Mouse (Mus musculus) embryo, embryonic 11.5 days (tissue): ENCODE measurements around the gene Gja6.

Source experiments
- DNase-seq: peaks from one replicate; pipeline ENCODE4 v3.0.0-alpha.2; 2012; ENCODE audit warnings: low read depth, low spot score

Gene Gja6

GRCm38 (mm10) chrX:160906952-160907351 lies at the start of gene Gja6:
Gene Gja6, minus strand, starts transcription at chrX:160907052.
- DNase-seq = no peak

- DNase-seq = no peak
These were observed 42.7 kb upstream of the Gja6 start for GRCm38 (mm10) chrX:160949583-160949982.

- no peak for DNase-seq
These were observed 37.9 kb upstream of the Gja6 start for GRCm38 (mm10) chrX:160944722-160945121.

GRCm38 (mm10) chrX:160935541-160935940 lies 28.7 kb upstream of the Gja6 start:
- no peak for DNase-seq

GRCm38 (mm10) chrX:160930656-160931055 lies 23.8 kb upstream of the Gja6 start:
- DNase-seq = no peak

- DNase-seq = no peak
These were observed 22.0 kb upstream of the Gja6 start for GRCm38 (mm10) chrX:160928870-160929269.

GRCm38 (mm10) chrX:160919022-160919637 lies 12.3 kb upstream of the Gja6 start:
- no peak for DNase-seq

- DNase-seq = no peak
These were observed 375 bp downstream of the Gja6 start for GRCm38 (mm10) chrX:160906477-160906876.

DNA sequence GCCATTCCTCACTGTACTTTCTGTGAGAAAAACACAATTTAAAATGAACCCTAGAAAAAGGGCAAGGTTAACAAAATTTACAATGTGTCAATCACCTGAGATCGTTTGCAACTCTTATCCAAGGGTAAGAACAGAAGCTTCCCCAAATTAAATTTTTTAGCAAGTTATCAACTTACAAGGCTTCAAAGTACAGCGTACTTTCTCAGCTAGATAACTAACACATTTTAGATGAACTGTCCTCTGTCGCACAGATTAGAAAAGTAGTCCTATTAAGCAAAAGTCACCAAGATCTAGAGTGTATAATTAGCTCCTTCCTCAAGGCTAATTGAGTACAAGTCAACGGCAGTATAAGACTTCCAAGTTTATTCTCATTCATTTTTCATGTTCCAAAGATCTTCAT lies 939 bp downstream of the Gja6 start:
- no peak for DNase-seq

- no peak for DNase-seq
These were observed 1.7 kb downstream of the Gja6 start for GRCm38 (mm10) chrX:160905041-160905678.

DNA sequence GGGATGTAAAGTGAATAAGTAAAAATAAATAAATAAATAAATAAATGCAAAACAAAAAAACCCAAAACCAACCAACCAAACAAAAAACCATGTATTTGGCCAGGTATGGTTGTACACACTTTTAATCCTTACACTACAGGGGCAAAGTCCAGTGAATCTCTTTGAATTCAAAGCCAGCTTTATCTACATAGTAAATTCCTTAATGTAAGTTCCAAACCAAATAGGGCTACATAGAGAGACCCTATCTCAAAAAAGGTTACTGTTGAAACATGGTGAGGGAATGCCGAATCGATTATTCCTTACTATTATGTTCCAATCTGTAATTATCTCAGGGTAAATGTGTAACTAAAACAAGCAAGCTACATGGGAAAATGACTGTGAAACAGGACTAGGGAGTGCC lies 5.7 kb downstream of the Gja6 start:
- no peak for DNase-seq

DNA sequence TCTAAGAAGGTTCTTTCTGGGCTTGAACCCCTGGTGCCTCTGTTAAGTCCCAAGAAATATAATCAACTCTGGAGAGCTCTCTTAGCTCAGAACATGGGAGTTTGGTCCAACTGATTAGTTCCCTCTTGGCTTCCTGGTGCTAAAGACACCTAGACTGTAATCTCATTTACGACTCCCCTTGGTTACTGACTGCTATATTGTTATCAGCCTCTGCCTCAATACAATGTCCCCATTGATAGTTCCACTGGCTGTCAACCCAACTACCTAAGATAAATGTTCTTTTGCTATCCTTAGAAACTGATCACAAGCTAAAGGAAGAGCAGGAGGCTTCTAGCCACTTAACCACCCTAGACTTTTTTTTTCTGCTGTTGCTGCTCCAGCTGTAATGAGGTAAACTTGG lies 14.8 kb downstream of the Gja6 start:
- DNase-seq = no peak

GRCm38 (mm10) chrX:160886301-160886700 lies 20.6 kb downstream of the Gja6 start:
- no peak for DNase-seq

GRCm38 (mm10) chrX:160866576-160866975 lies 40.3 kb downstream of the Gja6 start:
- DNase-seq = no peak

DNA sequence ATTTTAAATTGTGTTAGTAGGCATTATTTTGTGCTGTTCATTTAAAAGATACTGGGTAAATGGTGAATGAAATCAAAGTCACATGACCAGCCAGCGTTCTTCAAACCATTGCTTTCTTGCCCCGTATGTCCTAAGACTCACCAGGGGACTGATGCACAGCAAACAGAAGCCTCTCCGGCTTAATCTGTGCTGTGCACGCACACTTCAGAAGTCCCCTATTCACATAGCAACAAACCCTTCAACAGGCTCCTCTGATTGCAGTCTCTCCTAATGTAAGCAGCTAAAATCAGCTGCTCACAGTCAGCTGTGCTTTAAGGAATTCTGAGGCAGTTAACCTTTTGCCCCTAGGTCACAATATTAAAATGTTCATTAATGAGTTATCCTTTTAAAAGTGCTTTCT lies 41.8 kb downstream of the Gja6 start:
- DNase-seq = no peak

GRCm38 (mm10) chrX:160863689-160864383 lies 43.0 kb downstream of the Gja6 start:
- no peak for DNase-seq
